Mouse (Mus musculus) layer of hippocampus, adult 9-11 months (tissue): ENCODE data around the gene Lrp1.

ENCODE experiments used
- DNase-seq: peaks from one replicate; pipeline ENCODE4 v3.0.0; 2022

Lrp1 gene

GRCm38 (mm10) chr10:127490160-127491127 is 130.5 kb downstream of the Lrp1 start:
- no peak for DNase-seq

GRCm38 (mm10) chr10:127488856-127489255 is 132.1 kb downstream of the Lrp1 start:
- no peak for DNase-seq
